Mouse (Mus musculus): Measurements from ENCODE around the gene Cfd. TPM values are rescaled to one million over a fixed set of nuclear protein-coding genes. Genes with fewer than 3 reads are reported as not detected.

Gene Cfd
- polyA plus RNA-seq, 1 experiment, result not detected

DNA sequence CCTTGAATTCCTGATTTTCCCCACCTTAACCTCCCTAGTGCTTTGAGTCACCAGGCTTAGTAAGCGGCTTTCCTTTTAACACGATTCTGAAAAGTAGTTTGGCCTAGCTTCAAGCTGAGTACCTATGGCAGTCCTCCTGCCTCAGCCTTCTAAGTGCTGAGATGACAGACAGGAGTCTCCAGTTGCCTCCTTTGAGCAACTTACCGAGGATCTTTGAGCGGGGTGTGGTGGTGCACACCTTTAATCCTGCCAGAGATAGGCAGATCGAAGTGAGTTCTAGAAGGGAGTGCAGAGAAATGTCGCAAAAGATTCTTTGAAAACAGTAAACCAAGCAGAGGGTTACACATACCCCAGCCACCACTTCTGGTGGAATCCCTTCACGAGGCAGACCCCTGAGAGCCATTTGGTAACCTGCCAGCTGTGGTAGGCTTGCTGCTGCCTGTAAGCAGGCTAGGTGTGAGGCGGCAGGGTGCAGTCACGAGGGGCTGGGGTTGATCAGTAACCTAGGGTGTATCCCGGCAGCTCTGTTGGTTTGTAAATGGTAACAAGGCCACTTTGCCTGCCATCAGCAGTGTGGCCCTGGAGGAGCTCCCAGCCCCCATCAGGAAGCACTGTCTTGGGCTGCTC is 35.0 kb upstream of the Cfd start:
- TF ChIP-seq CTCF (IDR thresholded peaks at IDR 0.05; ENCODE audit: low read depth, low read length) (no peak), POLR2A (IDR thresholded peaks at IDR 0.05; ENCODE audit: insufficient read depth, low read length) (no peak)
- peak overlapping the region; percentile 89 for H3K27ac ChIP-seq (ENCODE audit: insufficient read depth, low read length)
- no peaks in the 10 kb centered on the region for H3K27me3 ChIP-seq (ENCODE audit: control insufficient read depth, insufficient read depth, low read length, poor library complexity, severe bottlenecking)
- peaks cover 41% of the 10 kb centered on the region for H3K36me3 ChIP-seq (ENCODE audit: control insufficient read depth, insufficient read depth, low read length, poor library complexity, severe bottlenecking)
- H3K9ac ChIP-seq (ENCODE audit: low read depth, poor library complexity, severe bottlenecking), result peak overlapping the region; percentile 93
- H3K4me3 ChIP-seq (ENCODE audit: low read depth, low read length), result peak overlapping the region; percentile 80
- H3K9me3 ChIP-seq (replicated peaks; ENCODE audit: control insufficient read depth, insufficient read depth, low read length, poor library complexity, severe bottlenecking), result no peaks in the 10 kb centered on the region
- peaks cover 5% of the 10 kb centered on the region for H3K4me1 ChIP-seq (ENCODE audit: control insufficient read depth, insufficient read depth, low read length)

DNA sequence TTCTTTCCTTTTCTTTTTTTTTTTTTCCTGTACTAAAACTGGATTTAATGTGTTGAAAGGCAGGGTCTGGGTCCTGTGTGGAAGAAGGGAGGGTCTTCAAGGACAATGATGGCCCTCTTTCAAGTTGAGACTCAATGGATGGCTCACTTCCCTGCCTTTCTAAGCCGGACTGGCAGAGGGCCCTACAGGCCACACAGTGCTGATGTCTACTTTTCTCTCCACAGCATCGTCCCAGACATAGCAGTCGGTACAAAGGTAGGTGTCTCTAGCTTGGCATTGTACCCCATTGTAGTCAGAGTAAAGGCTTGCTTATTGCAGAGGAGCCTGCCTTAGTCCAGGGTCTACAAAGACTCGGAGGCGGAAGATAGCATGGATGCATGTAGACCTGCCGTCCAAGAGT is 34.4 kb upstream of the Cfd start:
- no peak overlapping the region for H3K27ac ChIP-seq (ENCODE audit: insufficient read depth, low read length)
- H3K27me3 ChIP-seq (ENCODE audit: control insufficient read depth, insufficient read depth, low read length, poor library complexity, severe bottlenecking), result no peaks in the 10 kb centered on the region
- peak overlapping the region; percentile 60 for H3K4me3 ChIP-seq (ENCODE audit: low read depth, low read length)
- H3K9me3 ChIP-seq (replicated peaks; ENCODE audit: control insufficient read depth, insufficient read depth, low read length, poor library complexity, severe bottlenecking), result no peaks in the 10 kb centered on the region
- H3K9ac ChIP-seq (ENCODE audit: low read depth, poor library complexity, severe bottlenecking), result peak overlapping the region; percentile 93
- H3K36me3 ChIP-seq (ENCODE audit: control insufficient read depth, insufficient read depth, low read length, poor library complexity, severe bottlenecking), result peaks cover 46% of the 10 kb centered on the region
- peaks cover 5% of the 10 kb centered on the region for H3K4me1 ChIP-seq (ENCODE audit: control insufficient read depth, insufficient read depth, low read length)
- TF ChIP-seq POLR2A (IDR thresholded peaks at IDR 0.05; ENCODE audit: insufficient read depth, low read length) (no peak), EP300 (IDR thresholded peaks at IDR 0.05; ENCODE audit: insufficient read depth, low read depth, low read length) (no peak), CTCF (IDR thresholded peaks at IDR 0.05; ENCODE audit: low read depth, low read length) (no peak)

DNA sequence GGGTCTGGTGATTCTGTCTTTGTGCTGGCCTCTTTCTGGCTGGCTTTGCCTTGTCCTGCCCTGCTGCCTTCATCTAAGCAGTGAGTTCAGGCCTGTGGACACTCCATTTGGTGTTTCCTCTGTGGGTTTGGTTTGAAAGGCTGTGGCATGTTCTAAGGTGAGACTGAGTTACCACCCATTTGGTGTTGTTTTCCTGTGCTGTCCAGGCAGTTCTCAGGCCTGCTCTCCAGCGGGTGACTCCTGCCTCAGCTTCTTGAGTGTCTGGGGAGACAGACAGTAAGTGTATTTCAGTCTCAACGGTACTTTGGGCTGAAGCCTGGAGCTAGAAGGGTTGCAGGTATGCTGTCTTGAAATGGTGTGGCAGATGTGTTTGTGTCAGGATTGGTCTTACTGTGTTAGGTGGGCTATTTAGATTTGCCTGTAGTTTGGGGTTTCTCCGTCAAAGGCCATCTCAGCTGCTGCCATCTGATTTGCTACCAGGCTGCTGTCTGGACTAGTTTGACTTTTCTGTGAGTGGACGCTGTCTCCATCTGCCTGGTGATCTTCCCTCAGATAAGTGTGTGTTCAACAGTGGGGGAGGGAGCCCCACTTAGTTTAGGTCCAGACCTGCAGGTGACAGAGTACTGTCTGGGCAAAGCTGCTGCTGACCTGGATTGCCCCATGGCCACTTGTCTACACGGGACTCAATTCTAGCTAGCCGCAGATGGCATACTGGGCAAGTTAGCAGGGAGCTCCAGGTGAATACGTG is 33.8 kb upstream of the Cfd start:
- Histone ChIP-seq H3K27ac (ENCODE audit: insufficient read depth, low read length) (no peak overlapping the region), H3K36me3 (ENCODE audit: control insufficient read depth, insufficient read depth, low read length, poor library complexity, severe bottlenecking) (peaks cover 51% of the 10 kb centered on the region), H3K9ac (ENCODE audit: low read depth, poor library complexity, severe bottlenecking) (peak overlapping the region; percentile 93), H3K4me3 (ENCODE audit: low read depth, low read length) (peak overlapping the region; percentile 60), H3K4me1 (ENCODE audit: control insufficient read depth, insufficient read depth, low read length) (peaks cover 5% of the 10 kb centered on the region), H3K9me3 (replicated peaks; ENCODE audit: control insufficient read depth, insufficient read depth, low read length, poor library complexity, severe bottlenecking) (no peaks in the 10 kb centered on the region), H3K27me3 (ENCODE audit: control insufficient read depth, insufficient read depth, low read length, poor library complexity, severe bottlenecking) (no peaks in the 10 kb centered on the region)
- no peak for TF ChIP-seq EP300 (IDR thresholded peaks at IDR 0.05; ENCODE audit: insufficient read depth, low read depth, low read length)
- no peak for TF ChIP-seq POLR2A (IDR thresholded peaks at IDR 0.05; ENCODE audit: insufficient read depth, low read length)
- TF ChIP-seq CTCF (IDR thresholded peaks at IDR 0.05; ENCODE audit: low read depth, low read length), result no peak

DNA sequence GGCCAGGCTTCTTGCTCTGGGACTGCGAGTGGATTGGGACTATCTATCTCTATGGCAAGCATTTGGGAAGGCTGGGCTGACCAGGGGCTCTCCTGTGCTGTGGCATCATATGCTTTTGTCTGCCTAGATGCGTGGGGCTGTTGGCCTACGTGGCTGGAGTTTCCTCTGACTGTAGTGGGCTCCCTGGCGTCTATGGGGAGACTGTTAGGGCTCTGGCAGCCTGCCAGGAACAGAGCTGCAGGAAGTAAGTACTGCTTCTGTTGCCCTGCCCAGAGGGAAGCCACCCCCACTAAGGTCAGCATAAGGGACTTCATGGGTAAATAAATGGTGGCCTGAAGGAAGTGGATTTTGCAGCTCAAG is 33.2 kb upstream of the Cfd start:
- H3K9ac ChIP-seq (ENCODE audit: low read depth, poor library complexity, severe bottlenecking), result peak overlapping the region; percentile 93; the same call in 1 of the 2 replicates
- peaks cover 57% of the 10 kb centered on the region for H3K36me3 ChIP-seq (ENCODE audit: control insufficient read depth, insufficient read depth, low read length, poor library complexity, severe bottlenecking)
- H3K9me3 ChIP-seq (replicated peaks; ENCODE audit: control insufficient read depth, insufficient read depth, low read length, poor library complexity, severe bottlenecking), result no peaks in the 10 kb centered on the region
- H3K4me1 ChIP-seq (ENCODE audit: control insufficient read depth, insufficient read depth, low read length), result peaks cover 5% of the 10 kb centered on the region
- peak overlapping the region; percentile 60; the same call in 1 of the 2 replicates for H3K4me3 ChIP-seq (ENCODE audit: low read depth, low read length)
- TF ChIP-seq EP300 (IDR thresholded peaks at IDR 0.05; ENCODE audit: insufficient read depth, low read depth, low read length) (no peak), CTCF (IDR thresholded peaks at IDR 0.05; ENCODE audit: low read depth, low read length) (no peak), POLR2A (IDR thresholded peaks at IDR 0.05; ENCODE audit: insufficient read depth, low read length) (no peak)
- H3K27ac ChIP-seq (ENCODE audit: insufficient read depth, low read length), result 0 out of 2 replicates have a peak overlapping the region, but pooled peaks have one; percentile 9
- H3K27me3 ChIP-seq (ENCODE audit: control insufficient read depth, insufficient read depth, low read length, poor library complexity, severe bottlenecking), result no peaks in the 10 kb centered on the region

DNA sequence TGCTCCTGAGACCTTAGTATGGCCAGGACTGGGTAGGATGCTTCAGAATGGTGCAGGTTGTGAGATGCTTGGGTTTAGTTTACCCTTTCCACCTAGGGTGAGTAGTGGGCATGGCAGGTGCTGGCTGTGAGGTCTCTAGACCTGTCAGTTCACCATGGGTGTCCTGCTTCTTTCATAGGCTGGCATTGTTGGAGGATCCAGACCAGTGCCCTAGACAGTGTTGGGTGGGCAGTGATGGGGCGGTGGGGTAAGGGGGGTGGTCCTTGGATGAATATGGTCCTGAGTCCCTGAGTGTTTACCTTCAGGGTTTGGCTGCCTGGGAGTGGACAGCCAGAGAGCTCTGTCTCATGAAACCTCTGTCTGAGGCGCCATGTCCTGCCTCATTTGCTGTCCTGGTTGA is 32.8 kb upstream of the Cfd start:
- peak overlapping the region; percentile 93; the same call in 1 of the 2 replicates for H3K9ac ChIP-seq (ENCODE audit: low read depth, poor library complexity, severe bottlenecking)
- H3K36me3 ChIP-seq (ENCODE audit: control insufficient read depth, insufficient read depth, low read length, poor library complexity, severe bottlenecking), result peaks cover 62% of the 10 kb centered on the region
- no peak overlapping the region for H3K4me3 ChIP-seq (ENCODE audit: low read depth, low read length)
- H3K27ac ChIP-seq (ENCODE audit: insufficient read depth, low read length), result 0 out of 2 replicates have a peak overlapping the region, but pooled peaks have one; percentile 9
- H3K4me1 ChIP-seq (ENCODE audit: control insufficient read depth, insufficient read depth, low read length), result peaks cover 5% of the 10 kb centered on the region
- no peaks in the 10 kb centered on the region for H3K27me3 ChIP-seq (ENCODE audit: control insufficient read depth, insufficient read depth, low read length, poor library complexity, severe bottlenecking)
- no peaks in the 10 kb centered on the region for H3K9me3 ChIP-seq (replicated peaks; ENCODE audit: control insufficient read depth, insufficient read depth, low read length, poor library complexity, severe bottlenecking)
- TF ChIP-seq CTCF (IDR thresholded peaks at IDR 0.05; ENCODE audit: low read depth, low read length) (no peak), POLR2A (IDR thresholded peaks at IDR 0.05; ENCODE audit: insufficient read depth, low read length) (no peak), EP300 (IDR thresholded peaks at IDR 0.05; ENCODE audit: insufficient read depth, low read depth, low read length) (no peak)
